Mouse (Mus musculus) forebrain, embryonic 11.5 days (tissue): ENCODE results near the gene Mctp2. TPM values are rescaled to one million over a fixed set of nuclear protein-coding genes. Genes with fewer than 3 reads are reported as not detected.

Source experiments
- ATAC-seq: fragments of 200-750 bp; cut with Nextera tagmentation; replicated peaks from 2 replicates; pipeline ENCODE4 v1.8.0; 2017; ENCODE audit warnings: moderate TSS enrichment; ENCODE audit not compliant: low FRiP score
- DNase-seq: peaks from one replicate; pipeline ENCODE4 v3.0.0-alpha.2; 2017; ENCODE audit warnings: low spot score
- H3K27ac ChIP-seq: fragments of 300-500 bp; sonication (generic); 2 replicates; pipeline ENCODE4 v1.5.1; 2014; ENCODE audit warnings: low read depth, low read length
- H3K27me3 ChIP-seq: fragments of 300-500 bp; sonication (generic); 2 replicates; pipeline ENCODE4 v1.6.1; 2014; ENCODE audit warnings: mild to moderate bottlenecking, low read length, mixed read lengths; ENCODE audit not compliant: control insufficient read depth, insufficient read depth
- H3K36me3 ChIP-seq: fragments of 300-500 bp; sonication (generic); 2 replicates; pipeline ENCODE4 v1.6.1; 2014; ENCODE audit warnings: mild to moderate bottlenecking, low read length, moderate library complexity, mixed read lengths; ENCODE audit not compliant: control insufficient read depth, insufficient read depth
- H3K4me1 ChIP-seq: fragments of 300-500 bp; sonication (generic); replicated peaks from 2 replicates; pipeline ENCODE4 v1.6.1; 2014; ENCODE audit warnings: low read length, mixed read lengths; ENCODE audit not compliant: control insufficient read depth, insufficient read depth
- H3K4me2 ChIP-seq: fragments of 300-500 bp; sonication (generic); 2 replicates; pipeline ENCODE4 v1.6.1; 2014; ENCODE audit warnings: low read depth, mild to moderate bottlenecking, low read length, moderate library complexity, mixed read lengths; ENCODE audit not compliant: severe bottlenecking
- H3K4me3 ChIP-seq: fragments of 300-500 bp; sonication (generic); 2 replicates; pipeline ENCODE4 v1.5.1; 2014; ENCODE audit warnings: low read depth, low read length
- H3K9ac ChIP-seq: fragments of 300-500 bp; sonication (generic); 2 replicates; pipeline ENCODE4 v1.6.1; 2014; ENCODE audit warnings: low read length
- H3K9me3 ChIP-seq: fragments of 300-500 bp; sonication (generic); 2 replicates; pipeline ENCODE4 v1.6.1; 2016; ENCODE audit warnings: low read length, mixed read lengths; ENCODE audit not compliant: control insufficient read depth
- WGBS: fragments of 180-500 bp; shearing (Covaris S2); extraction: QIAGEN DNeasy Blood & Tissue Kit; methylation state at CpG from one replicate; pipeline ENCODE4 v1.1.7; 2014; 5-methylcytosine and 5-hydroxymethylcytosine counted together
- polyA plus RNA-seq: library from polyadenylated mRNA; unstranded; fragments of >200 nt; fragmentation: Nextera tagmentation; extraction: Ambion mirVana; gene quantifications from 2 replicates; pipeline ENCODE4 v1.2.1, GENCODE M21; 2014

Mctp2 gene
- polyA plus RNA-seq, 1 experiment from 2014 or later, result 0.08 TPM

- DNase-seq (no peak), ATAC-seq (no peak)
- no peaks in the 10 kb centered on the region for H3K36me3 ChIP-seq
- no peaks in the 10 kb centered on the region for H3K4me1 ChIP-seq
- no peak overlapping the region for H3K27ac ChIP-seq
- no peaks in the 10 kb centered on the region for H3K27me3 ChIP-seq
- WGBS, result 79% methylated on average over 4 of the region's 4 CpGs
- no peak overlapping the region for H3K9ac ChIP-seq
- no peak overlapping the region for H3K4me2 ChIP-seq
- no peaks in the 10 kb centered on the region for H3K9me3 ChIP-seq
- no peak overlapping the region for H3K4me3 ChIP-seq
These were observed 12.4 kb downstream of the Mctp2 start for GRCm38 (mm10) chr7:72293784-72294538.

- Histone ChIP-seq H3K9me3 (no peaks in the 10 kb centered on the region), H3K36me3 (no peaks in the 10 kb centered on the region), H3K27me3 (no peaks in the 10 kb centered on the region), H3K4me3 (no peak overlapping the region), H3K27ac (no peak overlapping the region), H3K4me1 (no peaks in the 10 kb centered on the region), H3K4me2 (no peak overlapping the region), H3K9ac (no peak overlapping the region)
- no peak for ATAC-seq
- WGBS, result 92% methylated on average over 8 of the region's 8 CpGs
- DNase-seq, result no peak
These were observed 14.0 kb downstream of the Mctp2 start for GRCm38 (mm10) chr7:72292232-72292913.

GRCm38 (mm10) chr7:72280721-72281120 is 25.7 kb downstream of the Mctp2 start:
- Histone ChIP-seq H3K4me3 (no peak overlapping the region), H3K4me2 (no peak overlapping the region), H3K4me1 (no peaks in the 10 kb centered on the region), H3K9me3 (no peaks in the 10 kb centered on the region), H3K27ac (no peak overlapping the region), H3K36me3 (no peaks in the 10 kb centered on the region), H3K9ac (no peak overlapping the region), H3K27me3 (no peaks in the 10 kb centered on the region)
- DNase-seq, result no peak
- no peak for ATAC-seq
- WGBS, result 74% methylated on average over 3 of the region's 3 CpGs

GRCm38 (mm10) chr7:72278412-72278811 is 28.0 kb downstream of the Mctp2 start:
- ATAC-seq (no peak), DNase-seq (no peak)
- H3K27me3 ChIP-seq, result no peaks in the 10 kb centered on the region
- H3K27ac ChIP-seq, result no peak overlapping the region
- H3K9me3 ChIP-seq, result no peaks in the 10 kb centered on the region
- H3K4me1 ChIP-seq, result no peaks in the 10 kb centered on the region
- H3K9ac ChIP-seq, result no peak overlapping the region
- WGBS, result 90% methylated on average over 2 of the region's 2 CpGs
- no peak overlapping the region for H3K4me3 ChIP-seq
- H3K36me3 ChIP-seq, result no peaks in the 10 kb centered on the region
- no peak overlapping the region for H3K4me2 ChIP-seq

GRCm38 (mm10) chr7:72275513-72275912 is 30.9 kb downstream of the Mctp2 start:
- Histone ChIP-seq H3K4me3 (no peak overlapping the region), H3K4me1 (no peaks in the 10 kb centered on the region), H3K27ac (no peak overlapping the region), H3K4me2 (no peak overlapping the region), H3K9me3 (no peaks in the 10 kb centered on the region), H3K9ac (no peak overlapping the region), H3K36me3 (no peaks in the 10 kb centered on the region), H3K27me3 (no peaks in the 10 kb centered on the region)
- DNase-seq (no peak), ATAC-seq (no peak)
- WGBS, result 90% methylated on average over 5 of the region's 5 CpGs

- Histone ChIP-seq H3K9ac (no peak overlapping the region), H3K9me3 (no peaks in the 10 kb centered on the region), H3K4me3 (no peak overlapping the region), H3K36me3 (no peaks in the 10 kb centered on the region), H3K27ac (no peak overlapping the region), H3K4me2 (no peak overlapping the region), H3K27me3 (no peaks in the 10 kb centered on the region), H3K4me1 (no peaks in the 10 kb centered on the region)
- DNase-seq (no peak), ATAC-seq (no peak)
- WGBS, result 87% methylated on average over 6 of the region's 6 CpGs
These were observed 34.9 kb downstream of the Mctp2 start for GRCm38 (mm10) chr7:72271546-72271945.

GRCm38 (mm10) chr7:72269994-72270393 is 36.4 kb downstream of the Mctp2 start:
- Histone ChIP-seq H3K9me3 (no peaks in the 10 kb centered on the region), H3K27ac (no peak overlapping the region), H3K4me3 (no peak overlapping the region), H3K4me2 (no peak overlapping the region), H3K9ac (no peak overlapping the region), H3K27me3 (no peaks in the 10 kb centered on the region), H3K36me3 (no peaks in the 10 kb centered on the region), H3K4me1 (no peaks in the 10 kb centered on the region)
- ATAC-seq (no peak), DNase-seq (no peak)
- 88% methylated on average over 6 of the region's 6 CpGs for whole genome bisulfite sequencing

- ATAC-seq (no peak), DNase-seq (no peak)
- no peaks in the 10 kb centered on the region for H3K4me1 ChIP-seq
- no peaks in the 10 kb centered on the region for H3K27me3 ChIP-seq
- no peak overlapping the region for H3K4me3 ChIP-seq
- WGBS, result 94% methylated on average over 8 of the region's 8 CpGs
- no peak overlapping the region for H3K27ac ChIP-seq
- H3K4me2 ChIP-seq, result no peak overlapping the region
- no peak overlapping the region for H3K9ac ChIP-seq
- H3K9me3 ChIP-seq, result no peaks in the 10 kb centered on the region
- H3K36me3 ChIP-seq, result no peaks in the 10 kb centered on the region
These were observed 45.4 kb downstream of the Mctp2 start for GRCm38 (mm10) chr7:72260766-72261655.
